Mouse (Mus musculus): ENCODE measurements around the gene 1700017B05Rik.
"Not testable (repeated sequence)": the region's sequence is repeated elsewhere in the genome, so short reads cannot be mapped to it uniquely, and the experiment has no call there.

Gene 1700017B05Rik

GRCm38 (mm10) chr9:57244106-57244685 is 18.2 kb downstream of the 1700017B05Rik start:
- no peak for DNase-seq

- no peak for DNase-seq
These were observed 19.5 kb downstream of the 1700017B05Rik start for GRCm38 (mm10) chr9:57242916-57243315.

GRCm38 (mm10) chr9:57241111-57241510 is 21.3 kb downstream of the 1700017B05Rik start:
- DNase-seq: no peak

DNA sequence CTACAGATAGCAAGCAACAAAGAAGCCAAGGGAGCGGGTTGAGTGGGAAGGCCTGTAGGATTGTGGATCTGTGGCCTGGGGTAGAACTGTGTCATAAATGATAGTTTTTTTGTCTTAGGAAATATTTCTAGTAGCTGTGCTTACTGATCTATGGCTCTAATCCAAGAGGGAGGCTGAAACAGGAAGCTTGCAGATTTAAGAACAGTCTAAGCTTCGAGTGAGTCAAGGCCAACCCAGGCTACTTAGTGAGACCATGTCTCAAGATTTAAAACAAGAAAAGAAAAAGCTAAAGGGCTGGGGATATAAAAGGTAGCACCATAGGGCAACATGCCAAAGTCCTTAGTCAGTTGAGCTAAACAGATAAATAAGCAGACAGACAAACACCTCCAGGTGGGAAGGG is 24.2 kb downstream of the 1700017B05Rik start:
- DNase-seq: no peak

GRCm38 (mm10) chr9:57237705-57238104 is 24.7 kb downstream of the 1700017B05Rik start:
- no peak for DNase-seq

DNA sequence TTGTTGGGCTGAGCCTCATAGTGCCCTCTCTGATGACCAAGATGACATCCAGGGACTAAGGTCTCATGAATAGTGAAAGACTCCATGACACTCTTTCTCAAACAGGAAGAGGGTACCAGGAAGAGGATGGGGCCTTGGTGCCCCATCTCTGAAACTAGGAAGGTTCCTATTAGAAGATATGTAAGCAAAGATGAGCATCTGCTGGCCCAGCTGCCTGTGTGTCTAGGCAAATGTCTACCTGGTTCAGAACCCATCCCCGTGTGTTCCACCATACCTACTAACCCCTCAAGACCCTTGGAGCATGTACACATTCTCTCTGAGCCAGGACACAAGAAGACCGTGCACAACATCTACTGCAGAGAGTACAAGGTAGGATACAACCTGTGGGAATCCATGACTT is 26.2 kb downstream of the 1700017B05Rik start, which contains the start of gene Trcg1:
Gene Trcg1, plus strand, starts transcription at position 301 of the 400 bp plus-strand sequence.
- DNase-seq: no peak

GRCm38 (mm10) chr9:57233767-57234166 is 28.6 kb downstream of the 1700017B05Rik start:
- DNase-seq: no peak

- DNase-seq: no peak
These were observed 29.3 kb downstream of the 1700017B05Rik start for GRCm38 (mm10) chr9:57233142-57233541.

- no peak for DNase-seq
These were observed 30.0 kb downstream of the 1700017B05Rik start for GRCm38 (mm10) chr9:57232341-57232940.

- DNase-seq: no peak
These were observed 30.7 kb downstream of the 1700017B05Rik start for GRCm38 (mm10) chr9:57231536-57232255.

DNA sequence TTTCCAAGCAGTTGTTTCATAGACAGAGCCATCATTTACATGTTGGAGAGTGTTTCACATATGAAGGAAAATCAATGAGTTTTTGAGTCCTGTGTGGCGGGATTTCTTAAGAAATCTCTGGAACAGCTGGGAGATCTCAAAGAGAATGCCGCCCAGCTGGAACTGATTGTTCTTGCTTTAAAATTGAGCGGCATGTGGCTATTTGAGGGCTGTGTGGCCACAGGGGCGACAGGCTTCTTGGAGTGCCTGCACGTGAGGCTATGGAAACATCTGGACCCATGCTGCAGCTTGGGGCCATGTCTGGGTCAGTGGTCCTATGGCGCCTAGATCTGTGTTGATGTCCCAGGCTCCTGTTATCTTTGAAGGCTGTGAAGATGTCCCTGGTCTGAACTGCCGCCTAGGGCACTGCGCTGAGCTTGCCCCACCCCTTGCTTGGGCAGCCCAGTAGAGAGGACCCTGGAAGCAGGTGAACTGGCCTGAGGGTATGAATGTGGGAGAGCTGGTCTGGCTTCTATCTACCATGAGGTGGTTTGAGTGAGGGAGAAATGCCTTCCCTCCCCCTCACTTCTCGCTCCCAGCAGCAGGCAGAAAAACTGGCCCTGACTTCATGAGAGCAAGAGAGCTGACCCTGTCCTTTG is 32.1 kb downstream of the 1700017B05Rik start:
- DNase-seq: no peak

DNA sequence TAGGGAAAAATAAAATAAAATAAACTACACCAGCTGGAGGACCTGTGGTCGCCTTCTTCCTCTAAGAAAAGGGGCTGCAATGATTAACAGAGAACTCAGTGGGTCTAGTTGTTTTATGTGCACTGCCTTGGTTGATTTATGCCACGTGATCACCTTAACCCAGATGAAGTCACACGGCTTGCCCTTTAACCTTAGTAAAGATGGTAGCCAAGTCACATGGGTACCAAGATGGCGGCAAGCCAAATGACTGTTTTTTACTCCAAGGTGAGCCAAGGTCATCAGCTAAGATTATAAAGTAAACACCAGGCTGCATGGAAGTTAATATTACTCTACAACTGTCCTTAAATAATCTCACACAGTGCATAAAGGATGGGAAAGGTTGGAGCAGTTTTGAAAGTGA is 32.7 kb downstream of the 1700017B05Rik start:
- DNase-seq: peak; percentile 88 to 92

- DNase-seq: no peak
These were observed 34.2 kb downstream of the 1700017B05Rik start for GRCm38 (mm10) chr9:57228186-57228585.

DNA sequence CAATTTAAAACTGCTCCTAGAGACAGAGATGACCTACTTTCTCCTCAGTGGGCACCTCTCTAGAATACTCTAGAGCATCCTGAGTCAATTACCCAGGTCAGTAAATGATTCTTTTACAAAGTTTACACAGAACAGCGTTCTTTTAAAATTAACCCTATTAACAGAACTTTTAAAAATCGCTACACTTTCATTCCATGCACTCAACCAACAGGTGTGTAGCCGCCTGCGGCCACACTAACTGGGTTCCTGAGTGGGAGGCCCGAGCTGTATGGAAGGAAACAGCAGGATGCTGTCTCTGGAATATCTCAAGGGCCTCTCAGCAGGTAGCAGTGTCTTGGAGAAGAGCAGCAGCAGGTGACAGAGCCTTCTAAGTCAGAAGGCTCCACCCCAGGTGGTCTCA is 35.2 kb downstream of the 1700017B05Rik start:
- DNase-seq: peak; percentile 37 to 46

GRCm38 (mm10) chr9:57226628-57227122 is 35.7 kb downstream of the 1700017B05Rik start:
- DNase-seq: not testable (repeated sequence)

- no peak for DNase-seq
These were observed 36.4 kb downstream of the 1700017B05Rik start for GRCm38 (mm10) chr9:57225780-57226627.

DNA sequence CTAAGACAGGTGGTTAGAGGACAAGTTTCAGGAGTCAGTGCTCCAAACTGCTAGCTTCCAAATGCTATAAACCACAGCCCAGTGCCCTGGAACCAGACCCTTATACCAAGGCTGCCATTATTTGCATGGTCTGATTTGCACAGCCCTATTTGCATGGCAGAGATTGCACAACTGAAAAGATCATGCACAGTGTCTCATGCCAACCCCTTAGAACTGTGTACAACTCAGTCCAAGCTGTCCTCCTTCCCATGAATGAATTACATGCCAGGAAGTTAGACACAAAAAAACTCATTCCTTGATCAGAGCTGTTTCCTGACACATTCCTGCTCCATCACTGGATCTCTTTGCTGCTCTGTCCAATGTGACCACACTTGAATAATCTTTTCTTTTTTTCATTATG is 39.1 kb downstream of the 1700017B05Rik start:
- DNase-seq: no peak

DNA sequence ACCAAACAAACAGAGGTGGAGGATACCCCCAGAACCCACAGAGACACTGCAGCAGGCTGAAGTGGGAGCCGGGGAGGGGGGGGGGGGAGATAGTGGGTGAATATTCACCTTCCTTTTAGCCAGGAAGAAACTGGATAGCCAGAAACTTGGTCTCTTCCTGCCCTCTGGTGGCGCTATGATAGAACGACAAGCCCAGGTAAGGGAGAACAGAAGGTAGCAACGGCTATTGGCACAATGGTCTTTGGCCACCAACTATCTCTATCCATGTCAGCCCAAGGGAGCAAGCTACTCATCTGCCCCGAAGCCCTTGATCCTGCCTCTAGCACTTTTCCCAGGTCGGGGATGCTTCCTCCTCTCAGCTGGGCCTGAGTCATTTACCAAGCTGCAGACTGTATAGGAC is 42.1 kb downstream of the 1700017B05Rik start:
- DNase-seq: peak; percentile 51 to 68

DNA sequence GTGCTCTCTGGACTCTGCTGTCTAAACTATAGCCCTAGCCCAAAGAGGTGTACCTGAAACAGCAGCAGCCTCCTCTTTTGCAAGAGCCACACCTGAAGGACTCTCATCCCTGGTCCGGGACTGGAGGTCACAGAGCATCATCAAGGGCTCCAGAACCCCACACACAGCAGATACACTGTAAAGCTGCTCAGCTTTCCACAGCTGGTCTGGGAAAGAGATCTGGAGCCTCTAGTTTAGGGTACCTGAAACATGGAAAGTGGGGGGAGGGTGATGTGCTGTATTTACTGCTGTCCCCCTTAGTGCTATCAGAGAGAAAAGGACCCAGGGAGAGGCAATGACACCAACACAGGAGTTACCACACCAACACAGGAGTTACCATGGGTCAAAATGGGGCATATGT is 42.9 kb downstream of the 1700017B05Rik start:
- no peak for DNase-seq

DNA sequence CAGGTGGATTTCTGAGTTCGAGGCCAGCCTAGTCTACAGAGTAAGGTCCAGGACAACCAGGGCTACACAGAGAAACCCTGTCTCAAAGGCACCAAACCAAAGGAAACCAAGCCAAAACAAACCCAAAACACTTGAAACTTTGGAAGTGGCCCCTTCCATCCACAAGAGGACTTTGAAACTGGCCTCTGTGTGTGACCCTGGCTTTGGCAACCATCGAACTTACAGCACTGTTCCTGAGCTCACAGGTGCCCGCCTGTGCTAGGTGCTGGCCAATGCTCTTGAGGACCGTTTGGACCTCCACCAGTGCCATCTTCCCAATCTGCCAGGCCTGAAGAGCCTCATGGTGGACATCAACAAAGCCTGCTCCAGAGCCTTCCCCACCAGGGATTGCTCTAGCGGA is 43.6 kb downstream of the 1700017B05Rik start:
- DNase-seq: no peak

DNA sequence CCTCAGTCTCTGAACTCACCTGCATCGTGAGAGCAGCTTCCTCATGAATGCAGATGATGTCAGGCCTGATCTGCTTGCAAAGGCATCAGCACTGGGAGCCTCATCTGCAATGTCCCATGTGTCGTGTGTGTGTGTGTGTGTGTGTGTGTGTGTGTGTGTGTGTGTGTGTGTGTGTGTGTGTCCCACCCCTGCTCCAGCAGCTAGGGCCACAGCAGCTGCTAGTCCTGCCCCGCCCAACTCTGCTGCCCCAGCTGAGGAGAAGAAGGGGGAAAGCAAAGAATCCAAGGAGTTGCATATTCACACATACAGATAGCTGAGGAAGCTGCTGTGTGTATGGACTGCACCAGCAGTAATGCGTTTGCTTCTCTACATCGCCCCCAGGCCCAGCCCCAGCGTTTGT is 45.2 kb downstream of the 1700017B05Rik start:
- DNase-seq: no peak

DNA sequence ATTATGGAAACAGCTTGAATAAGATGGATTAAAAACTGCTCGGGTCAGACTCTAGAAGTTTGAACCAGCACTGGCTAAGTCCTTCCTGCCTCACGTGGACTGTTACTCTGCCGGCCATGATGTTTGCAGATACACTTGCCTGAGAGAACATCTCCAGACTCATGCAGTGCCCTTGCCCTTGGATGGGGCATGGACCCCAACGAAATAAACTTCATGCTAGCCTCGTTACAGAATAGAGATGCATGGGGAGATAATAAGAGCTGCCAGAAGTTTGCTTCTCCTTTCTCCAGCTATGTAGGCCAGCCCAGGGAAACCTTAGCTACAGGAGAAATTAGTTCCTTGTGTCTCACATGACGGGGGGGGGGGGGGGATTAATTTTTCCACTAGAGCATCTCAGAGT is 47.9 kb downstream of the 1700017B05Rik start:
- DNase-seq: no peak
